Mouse (Mus musculus): Measurements from ENCODE around the gene Olfr342. TPM values are rescaled to one million over a fixed set of nuclear protein-coding genes. Genes with fewer than 3 reads are reported as not detected.

The Olfr342 gene
- polyA plus RNA-seq (2014; fragmentation: Illumina TruSeq; extraction: RNeasy Lipid Tissue Mini Kit (QIAGEN cat#74804); ENCODE audit: low read depth, low replicate concordance), result not detected

GRCm38 (mm10) chr2:36524698-36525097, at the start of gene Olfr342:
Gene Olfr342, plus strand, starts transcription at chr2:36524998.

GRCm38 (mm10) chr2:36482368-36482767, 42.4 kb upstream of the Olfr342 start, which contains the start of gene Olfr341:
Gene Olfr341, minus strand, starts transcription at chr2:36482468.

GRCm38 (mm10) chr2:36566362-36566761, 41.6 kb downstream of the Olfr342 start, which contains the start of gene Olfr344:
Gene Olfr344, plus strand, starts transcription at chr2:36566662.

Other genes with a start within 250 kb of the Olfr342 start
- gene Olfr338, start 151.5 kb upstream of the Olfr342 start, polyA plus RNA-seq (2014; fragmentation: Illumina TruSeq; extraction: RNeasy Lipid Tissue Mini Kit (QIAGEN cat#74804); ENCODE audit: low read depth, low replicate concordance), result not detected
- gene Olfr339, start 106.1 kb upstream of the Olfr342 start, polyA plus RNA-seq (2014; fragmentation: Illumina TruSeq; extraction: RNeasy Lipid Tissue Mini Kit (QIAGEN cat#74804); ENCODE audit: low read depth, low replicate concordance), result not detected
- not detected for gene Olfr340, start 72.4 kb upstream of the Olfr342 start, polyA plus RNA-seq (2014; fragmentation: Illumina TruSeq; extraction: RNeasy Lipid Tissue Mini Kit (QIAGEN cat#74804); ENCODE audit: low read depth, low replicate concordance)
- gene Olfr341, start 42.5 kb upstream of the Olfr342 start, polyA plus RNA-seq (2014; fragmentation: Illumina TruSeq; extraction: RNeasy Lipid Tissue Mini Kit (QIAGEN cat#74804); ENCODE audit: low read depth, low replicate concordance), result not detected
- not detected for gene Olfr344, start 41.7 kb downstream of the Olfr342 start, polyA plus RNA-seq (2014; fragmentation: Illumina TruSeq; extraction: RNeasy Lipid Tissue Mini Kit (QIAGEN cat#74804); ENCODE audit: low read depth, low replicate concordance)
- gene Olfr345, start 115.0 kb downstream of the Olfr342 start, polyA plus RNA-seq (2014; fragmentation: Illumina TruSeq; extraction: RNeasy Lipid Tissue Mini Kit (QIAGEN cat#74804); ENCODE audit: low read depth, low replicate concordance), result not detected
- gene Olfr346, start 160.8 kb downstream of the Olfr342 start, polyA plus RNA-seq (2014; fragmentation: Illumina TruSeq; extraction: RNeasy Lipid Tissue Mini Kit (QIAGEN cat#74804); ENCODE audit: low read depth, low replicate concordance), result not detected
- not detected for gene Olfr347, start 206.9 kb downstream of the Olfr342 start, polyA plus RNA-seq (2014; fragmentation: Illumina TruSeq; extraction: RNeasy Lipid Tissue Mini Kit (QIAGEN cat#74804); ENCODE audit: low read depth, low replicate concordance)

All from kidney, adult 10 weeks (tissue).